Mouse (Mus musculus) forebrain, embryonic 16.5 days (tissue): Measurements from ENCODE around the gene Aqp9. TPM values are rescaled to one million over a fixed set of nuclear protein-coding genes. Genes with fewer than 3 reads are reported as not detected.

Source experiments
- ATAC-seq: fragments of 200-750 bp; cut with Nextera tagmentation; 2 replicates; pipeline ENCODE4 v1.8.0; 2017; ENCODE audit warnings: mild to moderate bottlenecking, moderate library complexity
- H3K27ac ChIP-seq: fragments of 300-500 bp; sonication (generic); 2 replicates; pipeline ENCODE4 v1.5.1; 2014; ENCODE audit warnings: low read length, control low read depth
- H3K27me3 ChIP-seq: fragments of 300-500 bp; sonication (generic); replicated peaks from 2 replicates; pipeline ENCODE4 v1.6.1; 2014; ENCODE audit warnings: low read length; ENCODE audit not compliant: control insufficient read depth, insufficient read depth
- H3K36me3 ChIP-seq: fragments of 300-500 bp; sonication (generic); 2 replicates; pipeline ENCODE4 v1.6.1; 2014; ENCODE audit not compliant: control insufficient read depth, insufficient read depth
- H3K4me1 ChIP-seq: fragments of 300-500 bp; sonication (generic); replicated peaks from 2 replicates; pipeline ENCODE4 v1.6.1; 2014; ENCODE audit warnings: low read length; ENCODE audit not compliant: control insufficient read depth, insufficient read depth
- H3K4me2 ChIP-seq: fragments of 300-500 bp; sonication (generic); 2 replicates; pipeline ENCODE4 v1.6.1; 2014; ENCODE audit warnings: mild to moderate bottlenecking, low read length, control low read depth
- H3K4me3 ChIP-seq: fragments of 300-500 bp; sonication (generic); replicated peaks from 2 replicates; pipeline ENCODE4 v1.5.1; 2014; ENCODE audit warnings: mild to moderate bottlenecking, low read length, control low read depth
- H3K9ac ChIP-seq: fragments of 300-500 bp; sonication (generic); replicated peaks from 2 replicates; pipeline ENCODE4 v1.6.1; 2014; ENCODE audit warnings: low read depth, low read length, control low read depth
- H3K9me3 ChIP-seq: fragments of 300-500 bp; sonication (generic); 2 replicates; pipeline ENCODE4 v1.6.1; 2016; ENCODE audit warnings: low read length; ENCODE audit not compliant: control insufficient read depth
- WGBS: fragments of 180-500 bp; shearing (Covaris S2); extraction: QIAGEN DNeasy Blood & Tissue Kit; methylation state at CpG from one replicate; pipeline ENCODE4 v1.1.7; 2014; 5-methylcytosine and 5-hydroxymethylcytosine counted together
- polyA plus RNA-seq: library from polyadenylated mRNA; unstranded; fragments of >200 nt; fragmentation: Nextera tagmentation; extraction: Ambion mirVana; gene quantifications from 2 replicates; pipeline ENCODE4 v1.2.1, GENCODE M21; 2015

Gene Aqp9
- polyA plus RNA-seq, 1 experiment from 2014 or later: 1.2 TPM

GRCm38 (mm10) chr9:71162858-71163740 is 5.4 kb downstream of the Aqp9 start:
- Histone ChIP-seq H3K9ac (no peak overlapping the region), H3K4me3 (no peak overlapping the region), H3K4me1 (peaks cover 10% of the 10 kb centered on the region), H3K27ac (no peak overlapping the region), H3K4me2 (no peak overlapping the region), H3K27me3 (no peaks in the 10 kb centered on the region), H3K36me3 (no peaks in the 10 kb centered on the region), H3K9me3 (no peaks in the 10 kb centered on the region)
- WGBS: 45% methylated on average over 12 of the region's 12 CpGs
- no peak for ATAC-seq

GRCm38 (mm10) chr9:71162131-71162857 is 6.2 kb downstream of the Aqp9 start:
- Histone ChIP-seq H3K4me3 (no peak overlapping the region), H3K9ac (no peak overlapping the region), H3K36me3 (no peaks in the 10 kb centered on the region), H3K4me2 (no peak overlapping the region), H3K27me3 (no peaks in the 10 kb centered on the region), H3K9me3 (no peaks in the 10 kb centered on the region), H3K4me1 (peaks cover 5% of the 10 kb centered on the region; the same call in 1 of the 2 replicates), H3K27ac (no peak overlapping the region)
- WGBS: 90% methylated on average over 8 of the region's 8 CpGs
- ATAC-seq: no peak

- no peak overlapping the region for H3K9ac ChIP-seq
- H3K4me3 ChIP-seq: no peak overlapping the region
- peaks cover 3% of the 10 kb centered on the region; the same call in 1 of the 2 replicates for H3K4me1 ChIP-seq
- WGBS: 87% methylated on average over 13 of the region's 13 CpGs
- H3K27me3 ChIP-seq: no peaks in the 10 kb centered on the region
- no peaks in the 10 kb centered on the region for H3K9me3 ChIP-seq
- no peaks in the 10 kb centered on the region for H3K36me3 ChIP-seq
- H3K4me2 ChIP-seq: no peak overlapping the region
- no peak overlapping the region for H3K27ac ChIP-seq
- no peak for ATAC-seq
Measured at GRCm38 (mm10) chr9:71160849-71161711, 7.4 kb downstream of the Aqp9 start.

- Histone ChIP-seq H3K4me2 (no peak overlapping the region), H3K27ac (no peak overlapping the region), H3K36me3 (no peaks in the 10 kb centered on the region), H3K4me3 (no peak overlapping the region), H3K9ac (no peak overlapping the region), H3K27me3 (no peaks in the 10 kb centered on the region), H3K9me3 (no peaks in the 10 kb centered on the region), H3K4me1 (peaks cover 3% of the 10 kb centered on the region; the same call in 1 of the 2 replicates)
- 93% methylated on average over 5 of the region's 5 CpGs for WGBS
- ATAC-seq: no peak
Measured at GRCm38 (mm10) chr9:71159686-71160085, 8.8 kb downstream of the Aqp9 start.

- Histone ChIP-seq H3K27me3 (no peaks in the 10 kb centered on the region), H3K4me2 (no peak overlapping the region), H3K9me3 (no peaks in the 10 kb centered on the region), H3K9ac (no peak overlapping the region), H3K36me3 (no peaks in the 10 kb centered on the region), H3K27ac (no peak overlapping the region), H3K4me1 (peaks cover 3% of the 10 kb centered on the region; the same call in 1 of the 2 replicates), H3K4me3 (no peak overlapping the region)
- ATAC-seq: no peak
- 91% methylated on average over 7 of the region's 7 CpGs for WGBS
Measured at GRCm38 (mm10) chr9:71159060-71159626, 9.3 kb downstream of the Aqp9 start.

- no peak for ATAC-seq
- H3K27ac ChIP-seq: no peak overlapping the region
- H3K27me3 ChIP-seq: no peaks in the 10 kb centered on the region
- no peak overlapping the region for H3K4me2 ChIP-seq
- H3K9ac ChIP-seq: no peak overlapping the region
- H3K9me3 ChIP-seq: no peaks in the 10 kb centered on the region
- H3K36me3 ChIP-seq: no peaks in the 10 kb centered on the region
- 94% methylated on average over 15 of the region's 15 CpGs for WGBS
- H3K4me1 ChIP-seq: peaks cover 3% of the 10 kb centered on the region; the same call in 1 of the 2 replicates
- H3K4me3 ChIP-seq: no peak overlapping the region
Measured at GRCm38 (mm10) chr9:71157921-71158646, 10.4 kb downstream of the Aqp9 start.

GRCm38 (mm10) chr9:71156447-71157035 is 11.9 kb downstream of the Aqp9 start:
- no peak overlapping the region for H3K27ac ChIP-seq
- H3K4me2 ChIP-seq: no peak overlapping the region
- no peaks in the 10 kb centered on the region for H3K4me1 ChIP-seq
- H3K4me3 ChIP-seq: no peak overlapping the region
- no peak for ATAC-seq
- H3K9me3 ChIP-seq: no peaks in the 10 kb centered on the region
- no peaks in the 10 kb centered on the region for H3K27me3 ChIP-seq
- H3K36me3 ChIP-seq: no peaks in the 10 kb centered on the region
- H3K9ac ChIP-seq: no peak overlapping the region
- WGBS: 82% methylated on average over 9 of the region's 9 CpGs

GRCm38 (mm10) chr9:71155399-71156005 is 13.0 kb downstream of the Aqp9 start:
- H3K4me1 ChIP-seq: no peaks in the 10 kb centered on the region
- H3K27ac ChIP-seq: no peak overlapping the region
- H3K27me3 ChIP-seq: no peaks in the 10 kb centered on the region
- ATAC-seq: no peak
- H3K4me3 ChIP-seq: no peak overlapping the region
- 82% methylated on average over 7 of the region's 7 CpGs for WGBS
- H3K4me2 ChIP-seq: no peak overlapping the region
- no peaks in the 10 kb centered on the region for H3K36me3 ChIP-seq
- no peak overlapping the region for H3K9ac ChIP-seq
- no peaks in the 10 kb centered on the region for H3K9me3 ChIP-seq
